Mouse (Mus musculus): ENCODE results near the gene Hcrtr1. TPM values are rescaled to one million over a fixed set of nuclear protein-coding genes. Genes with fewer than 3 reads are reported as not detected.

Gene Hcrtr1
- polyA plus RNA-seq, 1 experiment from 2014 or later, result 6.6 TPM

- H3K27ac ChIP-seq (ENCODE audit: low read length), result no peak overlapping the region
- no peaks in the 10 kb centered on the region for H3K9me3 ChIP-seq (replicated peaks; ENCODE audit: control insufficient read depth, low read length, poor library complexity, severe bottlenecking)
- H3K4me1 ChIP-seq (ENCODE audit: control insufficient read depth, insufficient read depth, low read length), result no peaks in the 10 kb centered on the region
- H3K4me2 ChIP-seq (ENCODE audit: low read length), result no peak overlapping the region
- no peak overlapping the region for H3K4me3 ChIP-seq (ENCODE audit: low read depth, low read length)
- ATAC-seq, result no peak
- no peaks in the 10 kb centered on the region for H3K36me3 ChIP-seq (ENCODE audit: control insufficient read depth, insufficient read depth, low read length)
- H3K27me3 ChIP-seq (ENCODE audit: control insufficient read depth, insufficient read depth, low read depth, low read length), result peaks cover 9% of the 10 kb centered on the region
- WGBS, result 19% methylated on average over 4 of the region's 4 CpGs
- peak overlapping the region; percentile 20; the same call in 1 of the 2 replicates for H3K9ac ChIP-seq (ENCODE audit: low read depth, low read length)
These were observed 22.2 kb upstream of the Hcrtr1 start for GRCm38 (mm10) chr4:130161349-130161748.

- WGBS, result 83% methylated on average over 12 of the region's 12 CpGs
- H3K27ac ChIP-seq (ENCODE audit: low read length), result no peak overlapping the region
- H3K36me3 ChIP-seq (ENCODE audit: control insufficient read depth, insufficient read depth, low read length), result no peaks in the 10 kb centered on the region
- H3K9me3 ChIP-seq (replicated peaks; ENCODE audit: control insufficient read depth, low read length, poor library complexity, severe bottlenecking), result no peaks in the 10 kb centered on the region
- no peak for ATAC-seq
- H3K27me3 ChIP-seq (ENCODE audit: control insufficient read depth, insufficient read depth, low read depth, low read length), result no peaks in the 10 kb centered on the region; the same call in 1 of the 2 replicates
- H3K4me2 ChIP-seq (ENCODE audit: low read length), result no peak overlapping the region
- H3K4me3 ChIP-seq (ENCODE audit: low read depth, low read length), result no peak overlapping the region
- H3K9ac ChIP-seq (ENCODE audit: low read depth, low read length), result no peak overlapping the region
- no peaks in the 10 kb centered on the region for H3K4me1 ChIP-seq (ENCODE audit: control insufficient read depth, insufficient read depth, low read length)
These were observed 17.7 kb upstream of the Hcrtr1 start for GRCm38 (mm10) chr4:130156812-130157371.

- ATAC-seq, result no peak
- no peaks in the 10 kb centered on the region for H3K9me3 ChIP-seq (replicated peaks; ENCODE audit: control insufficient read depth, low read length, poor library complexity, severe bottlenecking)
- H3K36me3 ChIP-seq (ENCODE audit: control insufficient read depth, insufficient read depth, low read length), result no peaks in the 10 kb centered on the region
- H3K9ac ChIP-seq (ENCODE audit: low read depth, low read length), result no peak overlapping the region
- no peak overlapping the region for H3K4me3 ChIP-seq (ENCODE audit: low read depth, low read length)
- no peak overlapping the region for H3K4me2 ChIP-seq (ENCODE audit: low read length)
- WGBS, result 80% methylated on average over 3 of the region's 3 CpGs
- H3K27me3 ChIP-seq (ENCODE audit: control insufficient read depth, insufficient read depth, low read depth, low read length), result peaks cover under 1% of the 10 kb centered on the region
- H3K4me1 ChIP-seq (ENCODE audit: control insufficient read depth, insufficient read depth, low read length), result no peaks in the 10 kb centered on the region
- H3K27ac ChIP-seq (ENCODE audit: low read length), result no peak overlapping the region
These were observed 15.1 kb upstream of the Hcrtr1 start for GRCm38 (mm10) chr4:130154250-130154649.

GRCm38 (mm10) chr4:130148405-130148804, 9.2 kb upstream of the Hcrtr1 start:
- Histone ChIP-seq H3K36me3 (ENCODE audit: control insufficient read depth, insufficient read depth, low read length) (no peaks in the 10 kb centered on the region), H3K27me3 (ENCODE audit: control insufficient read depth, insufficient read depth, low read depth, low read length) (peaks cover 3% of the 10 kb centered on the region), H3K4me1 (ENCODE audit: control insufficient read depth, insufficient read depth, low read length) (no peaks in the 10 kb centered on the region), H3K4me3 (ENCODE audit: low read depth, low read length) (no peak overlapping the region), H3K27ac (ENCODE audit: low read length) (no peak overlapping the region), H3K4me2 (ENCODE audit: low read length) (no peak overlapping the region), H3K9ac (ENCODE audit: low read depth, low read length) (no peak overlapping the region), H3K9me3 (replicated peaks; ENCODE audit: control insufficient read depth, low read length, poor library complexity, severe bottlenecking) (no peaks in the 10 kb centered on the region)
- ATAC-seq, result no peak
- WGBS, result 88% methylated on average over 10 of the region's 10 CpGs

- H3K36me3 ChIP-seq (ENCODE audit: control insufficient read depth, insufficient read depth, low read length), result no peaks in the 10 kb centered on the region
- H3K9ac ChIP-seq (ENCODE audit: low read depth, low read length), result no peak overlapping the region
- 42% methylated on average over 3 of the region's 3 CpGs for WGBS
- ATAC-seq, result no peak
- no peaks in the 10 kb centered on the region for H3K9me3 ChIP-seq (replicated peaks; ENCODE audit: control insufficient read depth, low read length, poor library complexity, severe bottlenecking)
- peaks cover 20% of the 10 kb centered on the region for H3K27me3 ChIP-seq (ENCODE audit: control insufficient read depth, insufficient read depth, low read depth, low read length)
- H3K4me2 ChIP-seq (ENCODE audit: low read length), result no peak overlapping the region
- peaks cover 18% of the 10 kb centered on the region for H3K4me1 ChIP-seq (ENCODE audit: control insufficient read depth, insufficient read depth, low read length)
- H3K4me3 ChIP-seq (ENCODE audit: low read depth, low read length), result no peak overlapping the region
- no peak overlapping the region for H3K27ac ChIP-seq (ENCODE audit: low read length)
These were observed 2.6 kb upstream of the Hcrtr1 start for GRCm38 (mm10) chr4:130141786-130142185.

GRCm38 (mm10) chr4:130140992-130141402, 1.8 kb upstream of the Hcrtr1 start:
- peaks cover 20% of the 10 kb centered on the region for H3K27me3 ChIP-seq (ENCODE audit: control insufficient read depth, insufficient read depth, low read depth, low read length)
- H3K4me1 ChIP-seq (ENCODE audit: control insufficient read depth, insufficient read depth, low read length), result peaks cover 18% of the 10 kb centered on the region
- no peak overlapping the region for H3K4me3 ChIP-seq (ENCODE audit: low read depth, low read length)
- WGBS, result 34% methylated on average over 9 of the region's 9 CpGs
- peak; percentile 29; the same call in 1 of the 2 replicates for ATAC-seq
- H3K27ac ChIP-seq (ENCODE audit: low read length), result 0 out of 2 replicates have a peak overlapping the region, but pooled peaks have one; percentile 24
- H3K9ac ChIP-seq (ENCODE audit: low read depth, low read length), result no peak overlapping the region
- no peak overlapping the region for H3K4me2 ChIP-seq (ENCODE audit: low read length)
- H3K9me3 ChIP-seq (replicated peaks; ENCODE audit: control insufficient read depth, low read length, poor library complexity, severe bottlenecking), result no peaks in the 10 kb centered on the region
- H3K36me3 ChIP-seq (ENCODE audit: control insufficient read depth, insufficient read depth, low read length), result no peaks in the 10 kb centered on the region

GRCm38 (mm10) chr4:130138441-130139213, 532 bp downstream of the Hcrtr1 start:
- Histone ChIP-seq H3K9ac (ENCODE audit: low read depth, low read length) (peak overlapping the region; percentile 65), H3K27me3 (ENCODE audit: control insufficient read depth, insufficient read depth, low read depth, low read length) (peaks cover 20% of the 10 kb centered on the region), H3K36me3 (ENCODE audit: control insufficient read depth, insufficient read depth, low read length) (no peaks in the 10 kb centered on the region), H3K4me2 (ENCODE audit: low read length) (peak overlapping the region; percentile 97), H3K4me1 (ENCODE audit: control insufficient read depth, insufficient read depth, low read length) (peaks cover 18% of the 10 kb centered on the region), H3K9me3 (replicated peaks; ENCODE audit: control insufficient read depth, low read length, poor library complexity, severe bottlenecking) (no peaks in the 10 kb centered on the region), H3K27ac (ENCODE audit: low read length) (no peak overlapping the region), H3K4me3 (ENCODE audit: low read depth, low read length) (peak overlapping the region; percentile 50)
- peak; percentile 72 for ATAC-seq
- under 1% methylated on average over 53 of the region's 57 CpGs for WGBS

- no peaks in the 10 kb centered on the region for H3K36me3 ChIP-seq (ENCODE audit: control insufficient read depth, insufficient read depth, low read length)
- WGBS, result 58% methylated on average over 6 of the region's 6 CpGs
- no peak overlapping the region for H3K4me2 ChIP-seq (ENCODE audit: low read length)
- H3K9ac ChIP-seq (ENCODE audit: low read depth, low read length), result no peak overlapping the region
- no peaks in the 10 kb centered on the region for H3K9me3 ChIP-seq (replicated peaks; ENCODE audit: control insufficient read depth, low read length, poor library complexity, severe bottlenecking)
- H3K27me3 ChIP-seq (ENCODE audit: control insufficient read depth, insufficient read depth, low read depth, low read length), result peaks cover 10% of the 10 kb centered on the region; the same call in 1 of the 2 replicates
- ATAC-seq, result no peak
- peaks cover 4% of the 10 kb centered on the region; the same call in 1 of the 2 replicates for H3K4me1 ChIP-seq (ENCODE audit: control insufficient read depth, insufficient read depth, low read length)
- no peak overlapping the region for H3K4me3 ChIP-seq (ENCODE audit: low read depth, low read length)
- H3K27ac ChIP-seq (ENCODE audit: low read length), result no peak overlapping the region
These were observed 5.8 kb downstream of the Hcrtr1 start for GRCm38 (mm10) chr4:130133399-130133798.

GRCm38 (mm10) chr4:130131448-130132105, 7.6 kb downstream of the Hcrtr1 start:
- Histone ChIP-seq H3K27me3 (ENCODE audit: control insufficient read depth, insufficient read depth, low read depth, low read length) (no peaks in the 10 kb centered on the region), H3K9ac (ENCODE audit: low read depth, low read length) (no peak overlapping the region), H3K27ac (ENCODE audit: low read length) (no peak overlapping the region), H3K9me3 (replicated peaks; ENCODE audit: control insufficient read depth, low read length, poor library complexity, severe bottlenecking) (no peaks in the 10 kb centered on the region), H3K4me2 (ENCODE audit: low read length) (no peak overlapping the region), H3K4me1 (ENCODE audit: control insufficient read depth, insufficient read depth, low read length) (no peaks in the 10 kb centered on the region), H3K36me3 (ENCODE audit: control insufficient read depth, insufficient read depth, low read length) (peaks cover 2% of the 10 kb centered on the region; the same call in 1 of the 2 replicates), H3K4me3 (ENCODE audit: low read depth, low read length) (no peak overlapping the region)
- ATAC-seq, result no peak
- WGBS, result 84% methylated on average over 7 of the region's 7 CpGs
